Mouse (Mus musculus) heart, adult 2 months (tissue): ENCODE measurements around the gene Armc10.

ENCODE experiments used
- CTCF ChIP-seq: fragments of 200-600 bp; IDR thresholded peaks from 2 replicates; pipeline ENCODE4 v1.8.1; 2022; ENCODE audit warnings: antibody characterized with exemption, mild to moderate bottlenecking, moderate library complexity
- EP300 ChIP-seq: fragments of 200-500 bp; IDR thresholded peaks from 2 replicates; pipeline ENCODE4 v1.6.1; 2011; ENCODE audit warnings: low read depth, low read length, control low read depth; ENCODE audit not compliant: insufficient read depth
- POLR2A ChIP-seq: fragments of 200-500 bp; IDR thresholded peaks from 2 replicates; pipeline ENCODE4 v1.6.1; 2011; ENCODE audit warnings: mild to moderate bottlenecking, low read depth, low read length, control low read depth; ENCODE audit not compliant: insufficient read depth

GRCm38 (mm10) chr5:21678363-21678762 is 32.8 kb downstream of the Armc10 start:
- no peak for TF ChIP-seq CTCF
- no peak for TF ChIP-seq EP300
- TF ChIP-seq POLR2A: no peak
